Mouse (Mus musculus) brain, embryonic 14.5 days (tissue): Measurements from ENCODE around the gene Ccl22. TPM values are rescaled to one million over a fixed set of nuclear protein-coding genes. Genes with fewer than 3 reads are reported as not detected.

Source experiments
- DNase-seq: peaks from one replicate; pipeline ENCODE4 v3.0.0-alpha.2; 2011; ENCODE audit warnings: low read depth
- CTCF ChIP-seq: fragments of 200-500 bp; IDR thresholded peaks from 2 replicates; pipeline ENCODE4 v1.5.1; 2012; ENCODE audit warnings: inconsistent platforms, mild to moderate bottlenecking, moderate library complexity, borderline replicate concordance; ENCODE audit not compliant: insufficient read depth, insufficient read length; ENCODE audit errors: extremely low read depth
- POLR2A ChIP-seq: fragments of 200-500 bp; IDR thresholded peaks from 2 replicates; pipeline ENCODE4 v1.6.1; 2012; ENCODE audit warnings: mild to moderate bottlenecking, inconsistent platforms, borderline replicate concordance; ENCODE audit not compliant: poor library complexity, insufficient read depth, insufficient read length, severe bottlenecking; ENCODE audit errors: extremely low read depth
- polyA plus RNA-seq: library from polyadenylated mRNA; depleted of rRNA; stranded (reverse); fragments of >200 nt; gene quantifications from 2 replicates; pipeline ENCODE4 v1.2.3, GENCODE M21; 2012

The Ccl22 gene
- polyA plus RNA-seq, 1 experiment: 0.04 TPM

GRCm38 (mm10) chr8:94739829-94740228 lies 5.6 kb upstream of the Ccl22 start:
- DNase-seq: no peak
- TF ChIP-seq POLR2A (no peak), CTCF (no peak)

GRCm38 (mm10) chr8:94740591-94740990 lies 4.8 kb upstream of the Ccl22 start:
- no peak for DNase-seq
- TF ChIP-seq CTCF: no peak
- no peak for TF ChIP-seq POLR2A

- TF ChIP-seq CTCF: no peak
- no peak for TF ChIP-seq POLR2A
- no peak for DNase-seq
These were observed 3.7 kb upstream of the Ccl22 start for GRCm38 (mm10) chr8:94741726-94742125.

GRCm38 (mm10) chr8:94744484-94744883 lies 906 bp upstream of the Ccl22 start:
- no peak for DNase-seq
- no peak for TF ChIP-seq POLR2A
- TF ChIP-seq CTCF: no peak

- DNase-seq: no peak
- TF ChIP-seq CTCF: no peak
- no peak for TF ChIP-seq POLR2A
These were observed 418 bp upstream of the Ccl22 start for GRCm38 (mm10) chr8:94744972-94745371.

GRCm38 (mm10) chr8:94746832-94747231 lies 1.4 kb downstream of the Ccl22 start:
- TF ChIP-seq CTCF (no peak), POLR2A (no peak)
- DNase-seq: no peak

GRCm38 (mm10) chr8:94748363-94748762 lies 3.0 kb downstream of the Ccl22 start:
- no peak for TF ChIP-seq CTCF
- TF ChIP-seq POLR2A: no peak
- DNase-seq: no peak

- TF ChIP-seq POLR2A: no peak
- no peak for TF ChIP-seq CTCF
- no peak for DNase-seq
These were observed 4.6 kb downstream of the Ccl22 start for GRCm38 (mm10) chr8:94749942-94750341.

- no peak for TF ChIP-seq POLR2A
- TF ChIP-seq CTCF: no peak
- DNase-seq: no peak
These were observed 5.8 kb downstream of the Ccl22 start for GRCm38 (mm10) chr8:94751023-94751849.

- no peak for TF ChIP-seq CTCF
- no peak for TF ChIP-seq POLR2A
- no peak for DNase-seq
These were observed 8.6 kb downstream of the Ccl22 start for GRCm38 (mm10) chr8:94754006-94754405.

- TF ChIP-seq POLR2A (no peak), CTCF (no peak)
- no peak for DNase-seq
These were observed 9.1 kb downstream of the Ccl22 start for GRCm38 (mm10) chr8:94754486-94754885.

- DNase-seq: no peak
- TF ChIP-seq CTCF: no peak
- TF ChIP-seq POLR2A: no peak
These were observed 21.6 kb downstream of the Ccl22 start for GRCm38 (mm10) chr8:94767035-94767434.
